16 mouse cellular contexts compared by ENCODE assay signal in genomic region chr12:57198269-57198668, GRCm38 (mm10). TPM values are rescaled to one million over a fixed set of nuclear protein-coding genes. Genes with fewer than 3 reads are reported as not detected.
DNase-seq lines count a peak whose midpoint lies in the region; ATAC-seq lines count a peak whose summit lies in the region.
"Had no signal": no experiment of that assay in that cellular context is flagged by ENCODE, and none has a peak within 500 bp of the region (broad histone marks: within the 10 kb centered on the region; RNA-seq: fewer than 3 reads in every experiment).

No protein-coding gene starts in this region.

- H3K4me2 ChIP-seq in hindbrain, embryonic 13.5 days = no peak overlapping the region
- no peak overlapping the region for H3K4me2 ChIP-seq in hindbrain, embryonic 16.5 days (ENCODE audit: low read length)
- no peak overlapping the region for H3K4me2 ChIP-seq in midbrain, embryonic 14.5 days (ENCODE audit: low read length)
- H3K4me2 ChIP-seq: limb, embryonic 13.5 days had no signal

- peaks cover 27% of the 10 kb centered on the region for H3K27me3 ChIP-seq in hindbrain, embryonic 13.5 days
- H3K27me3 ChIP-seq in hindbrain, embryonic 16.5 days (replicated peaks; ENCODE audit: control insufficient read depth, insufficient read depth, low read length) = peaks cover 13% of the 10 kb centered on the region
- peaks cover 15% of the 10 kb centered on the region for H3K27me3 ChIP-seq in midbrain, embryonic 14.5 days (ENCODE audit: control insufficient read depth, insufficient read depth, low read length)

- no peaks in the 10 kb centered on the region for H3K36me3 ChIP-seq in hindbrain, embryonic 13.5 days
- no peaks in the 10 kb centered on the region for H3K36me3 ChIP-seq in hindbrain, embryonic 16.5 days (ENCODE audit: control insufficient read depth, insufficient read depth, low read length)
- H3K36me3 ChIP-seq in midbrain, embryonic 14.5 days (ENCODE audit: control insufficient read depth, insufficient read depth, low read length) = no peaks in the 10 kb centered on the region
- H3K36me3 ChIP-seq: limb, embryonic 13.5 days had no signal

- DNase-seq in c-Kit-negative CD71-positive TER-119-positive erythroid progenitor cells, embryonic 14.5 days (ENCODE audit: low read depth, low spot score) = peak; percentile 36
- no peak for DNase-seq in midbrain, embryonic 14.5 days
- no peak for DNase-seq in spleen, postnatal 14 days (ENCODE audit: low spot score in 2 of 2)
- DNase-seq in left cerebral cortex, postnatal 4 days = no peak
- DNase-seq: adrenal gland, postnatal 10 days; cerebellum, adult 9-11 months; heart, postnatal 10 days; right cerebral cortex, postnatal 14 days; thymus, adult 18-20 months had no signal

- peaks cover 11% of the 10 kb centered on the region for H3K4me1 ChIP-seq in hindbrain, embryonic 13.5 days (replicated peaks)
- peaks cover 3% of the 10 kb centered on the region for H3K4me1 ChIP-seq in hindbrain, embryonic 16.5 days (ENCODE audit: control insufficient read depth, insufficient read depth, low read depth, low read length)
- peaks cover 5% of the 10 kb centered on the region; the same call in 1 of the 2 replicates for H3K4me1 ChIP-seq in midbrain, embryonic 14.5 days (ENCODE audit: control insufficient read depth, insufficient read depth, low read length)
- H3K4me1 ChIP-seq: limb, embryonic 13.5 days had no signal

- H3K9ac ChIP-seq in hindbrain, embryonic 13.5 days = no peak overlapping the region
- no peak overlapping the region for H3K9ac ChIP-seq in hindbrain, embryonic 16.5 days (ENCODE audit: low read depth, low read length)
- no peak overlapping the region for H3K9ac ChIP-seq in midbrain, embryonic 14.5 days (replicated peaks; ENCODE audit: low read length)
- H3K9ac ChIP-seq: limb, embryonic 13.5 days had no signal

- H3K27ac ChIP-seq in hindbrain, embryonic 13.5 days = no peak overlapping the region
- no peak overlapping the region for H3K27ac ChIP-seq in hindbrain, embryonic 16.5 days (ENCODE audit: low read depth, low read length)
- no peak overlapping the region for H3K27ac ChIP-seq in midbrain, embryonic 14.5 days (replicated peaks; ENCODE audit: low read depth, low read length)
- H3K27ac ChIP-seq: layer of hippocampus, adult 2 months; limb, embryonic 13.5 days had no signal

- peak; percentile 36; the same call in 1 of the 2 replicates for ATAC-seq in hindbrain, embryonic 13.5 days (ENCODE audit: low FRiP score)
- no peak for ATAC-seq in hindbrain, embryonic 16.5 days
- 0 out of 2 replicates have a peak, but pooled peaks have one; percentile 5 for ATAC-seq in erythroid progenitor cell, adult 5-6 weeks (replicated peaks; ENCODE audit: low FRiP score, poor library complexity, severe bottlenecking)
- 0 out of 2 replicates have a peak, but pooled peaks have one; percentile 12 for ATAC-seq in midbrain, embryonic 14.5 days (ENCODE audit: low FRiP score, low TSS enrichment)
- ATAC-seq: CD4-positive, CD25-positive, alpha-beta regulatory T cell, adult 4 months; lung, postnatal 0 days had no signal

- intact Hi-C loops in left cerebral cortex, postnatal 4 days (cut with DNase I) = no loop called here

- no peaks in the 10 kb centered on the region for H3K9me3 ChIP-seq in hindbrain, embryonic 13.5 days
- H3K9me3 ChIP-seq in hindbrain, embryonic 16.5 days (ENCODE audit: control insufficient read depth, low read length) = no peaks in the 10 kb centered on the region
- no peaks in the 10 kb centered on the region for H3K9me3 ChIP-seq in midbrain, embryonic 14.5 days (ENCODE audit: control insufficient read depth, low read length)
- H3K9me3 ChIP-seq: limb, embryonic 13.5 days had no signal

- H3K4me3 ChIP-seq in hindbrain, embryonic 13.5 days = no peak overlapping the region
- no peak overlapping the region for H3K4me3 ChIP-seq in hindbrain, embryonic 16.5 days (ENCODE audit: low read length)
- no peak overlapping the region for H3K4me3 ChIP-seq in midbrain, embryonic 14.5 days (replicated peaks; ENCODE audit: low read depth, low read length)
- H3K4me3 ChIP-seq: layer of hippocampus, adult 2 months; limb, embryonic 13.5 days had no signal

RNA-seq across cellular contexts. Expression of gene Slc25a21, which starts 1.0 kb away (rescaled TPM):
- 0.22 and 0.27 TPM in 2 replicates for polyA plus RNA-seq in hindbrain, embryonic 13.5 days (2015; fragmentation: Nextera tagmentation; extraction: Ambion mirVana)
- 0.10 and 0.20 TPM in 2 replicates for polyA plus RNA-seq in hindbrain, embryonic 16.5 days (2015; fragmentation: Nextera tagmentation; extraction: Ambion mirVana)
- total RNA-seq in erythroid progenitor cell, adult 5-6 weeks (2015; ENCODE audit: low replicate concordance) = 86.5 and 117 TPM in 2 replicates
- 71.3 and 97.9 TPM in 2 replicates for total RNA-seq in erythroid progenitor cell, adult 5-6 weeks (2017; ENCODE audit: low replicate concordance)
- not detected in 2 replicates for polyA plus RNA-seq in midbrain, embryonic 14.5 days (2014; fragmentation: Nextera tagmentation; extraction: Ambion mirVana)
- under 1 TPM in 1 of 2 experiments, not detected in 1; 0.32 TPM for total RNA-seq in left cerebral cortex, postnatal 4 days (2021)
- polyA plus RNA-seq: CD4-positive, CD25-positive, alpha-beta regulatory T cell, adult 4 months had no signal

RNA-seq across cellular contexts. Expression of gene Prps1l3, which starts 31.9 kb away (rescaled TPM):
- 33.1 and 33.4 TPM in 2 replicates for polyA plus RNA-seq in hindbrain, embryonic 13.5 days (2015; fragmentation: Nextera tagmentation; extraction: Ambion mirVana)
- polyA plus RNA-seq in hindbrain, embryonic 16.5 days (2015; fragmentation: Nextera tagmentation; extraction: Ambion mirVana) = 23.2 and 25.3 TPM in 2 replicates
- total RNA-seq in erythroid progenitor cell, adult 5-6 weeks (2015; ENCODE audit: low replicate concordance) = 22.0 and 49.5 TPM in 2 replicates
- total RNA-seq in erythroid progenitor cell, adult 5-6 weeks (2017; ENCODE audit: low replicate concordance) = 33.6 and 48.1 TPM in 2 replicates
- polyA plus RNA-seq in midbrain, embryonic 14.5 days (2014; fragmentation: Nextera tagmentation; extraction: Ambion mirVana) = 28.6 and 38.5 TPM in 2 replicates
- total RNA-seq in left cerebral cortex, postnatal 4 days (2021) = 10 to 100 TPM; 13.4 to 14.3 TPM

RNA-seq across cellular contexts. Expression of gene Mipol1, which starts 32.0 kb away (rescaled TPM):
- polyA plus RNA-seq in hindbrain, embryonic 13.5 days (2015; fragmentation: Nextera tagmentation; extraction: Ambion mirVana) = 5.3 and 5.6 TPM in 2 replicates
- polyA plus RNA-seq in hindbrain, embryonic 16.5 days (2015; fragmentation: Nextera tagmentation; extraction: Ambion mirVana) = 5.2 and 5.6 TPM in 2 replicates
- 2.5 and 7.2 TPM in 2 replicates for total RNA-seq in erythroid progenitor cell, adult 5-6 weeks (2015; ENCODE audit: low replicate concordance)
- total RNA-seq in erythroid progenitor cell, adult 5-6 weeks (2017; ENCODE audit: low replicate concordance) = 4.1 and 7.3 TPM in 2 replicates
- 3.5 and 5.0 TPM in 2 replicates for polyA plus RNA-seq in midbrain, embryonic 14.5 days (2014; fragmentation: Nextera tagmentation; extraction: Ambion mirVana)
- 1 to 10 TPM; 4.6 to 5.1 TPM for total RNA-seq in left cerebral cortex, postnatal 4 days (2021)
